Mouse (Mus musculus): ENCODE measurements around the gene H2-DMb2. TPM values are rescaled to one million over a fixed set of nuclear protein-coding genes. Genes with fewer than 3 reads are reported as not detected.

The H2-DMb2 gene
- polyA plus RNA-seq, 1 experiment from 2014 or later, result 0.23 TPM

GRCm38 (mm10) chr17:34120814-34121171 is 22.3 kb upstream of the H2-DMb2 start:
- DNase-seq (ENCODE audit: low spot score) (no peak), ATAC-seq (ENCODE audit: insufficient number of reproducible peaks, low FRiP score, low TSS enrichment, low read depth) (peak; percentile 22; the same call in 1 of the 2 replicates)
- H3K4me2 ChIP-seq (ENCODE audit: low read depth, severe bottlenecking), result peak overlapping the region; percentile 82
- peaks cover 20% of the 10 kb centered on the region for H3K36me3 ChIP-seq (ENCODE audit: control insufficient read depth, insufficient read depth, low read length)
- under 1% methylated on average over 31 of the region's 31 CpGs for WGBS
- H3K9ac ChIP-seq (ENCODE audit: low read length), result peak overlapping the region; percentile 98
- H3K4me3 ChIP-seq (ENCODE audit: low read depth, low read length), result peak overlapping the region; percentile 99
- H3K4me1 ChIP-seq (ENCODE audit: control insufficient read depth, insufficient read depth, low read length), result peaks cover 15% of the 10 kb centered on the region
- no peaks in the 10 kb centered on the region for H3K9me3 ChIP-seq (ENCODE audit: control insufficient read depth, low read length)
- H3K27ac ChIP-seq (replicated peaks; ENCODE audit: low read depth, low read length), result peak overlapping the region; percentile 100
- H3K27me3 ChIP-seq (ENCODE audit: control insufficient read depth, insufficient read depth, low read length), result no peaks in the 10 kb centered on the region

- peak overlapping the region; percentile 100 for H3K27ac ChIP-seq (replicated peaks; ENCODE audit: low read depth, low read length)
- H3K36me3 ChIP-seq (ENCODE audit: control insufficient read depth, insufficient read depth, low read length), result peaks cover 15% of the 10 kb centered on the region
- under 1% methylated on average over 35 of the region's 35 CpGs for WGBS
- H3K4me3 ChIP-seq (ENCODE audit: low read depth, low read length), result peak overlapping the region; percentile 99
- ATAC-seq (ENCODE audit: insufficient number of reproducible peaks, low FRiP score, low TSS enrichment, low read depth) (peak; percentile 55), DNase-seq (ENCODE audit: low spot score) (peak; percentile 91)
- H3K9me3 ChIP-seq (ENCODE audit: control insufficient read depth, low read length), result no peaks in the 10 kb centered on the region
- H3K9ac ChIP-seq (ENCODE audit: low read length), result peak overlapping the region; percentile 98
- H3K4me1 ChIP-seq (ENCODE audit: control insufficient read depth, insufficient read depth, low read length), result peaks cover 14% of the 10 kb centered on the region
- no peaks in the 10 kb centered on the region for H3K27me3 ChIP-seq (ENCODE audit: control insufficient read depth, insufficient read depth, low read length)
- peak overlapping the region; percentile 82 for H3K4me2 ChIP-seq (ENCODE audit: low read depth, severe bottlenecking)
These were observed 21.8 kb upstream of the H2-DMb2 start for GRCm38 (mm10) chr17:34121172-34121878.

- Histone ChIP-seq H3K27ac (replicated peaks; ENCODE audit: low read depth, low read length) (peak overlapping the region; percentile 100), H3K27me3 (ENCODE audit: control insufficient read depth, insufficient read depth, low read length) (no peaks in the 10 kb centered on the region), H3K4me1 (ENCODE audit: control insufficient read depth, insufficient read depth, low read length) (peaks cover 12% of the 10 kb centered on the region), H3K9ac (ENCODE audit: low read length) (peak overlapping the region; percentile 98), H3K36me3 (ENCODE audit: control insufficient read depth, insufficient read depth, low read length) (peaks cover 11% of the 10 kb centered on the region), H3K4me3 (ENCODE audit: low read depth, low read length) (peak overlapping the region; percentile 99), H3K4me2 (ENCODE audit: low read depth, severe bottlenecking) (peak overlapping the region; percentile 82), H3K9me3 (ENCODE audit: control insufficient read depth, low read length) (no peaks in the 10 kb centered on the region)
- WGBS, result 0% methylated on average over 8 of the region's 10 CpGs
- DNase-seq (ENCODE audit: low spot score) (peak; percentile 82), ATAC-seq (ENCODE audit: insufficient number of reproducible peaks, low FRiP score, low TSS enrichment, low read depth) (peak; percentile 10; the same call in 1 of the 2 replicates)
These were observed 21.3 kb upstream of the H2-DMb2 start for GRCm38 (mm10) chr17:34121879-34122187.

- 0% methylated on average over 64 of the region's 75 CpGs for WGBS
- Histone ChIP-seq H3K27me3 (ENCODE audit: control insufficient read depth, insufficient read depth, low read length) (no peaks in the 10 kb centered on the region), H3K27ac (replicated peaks; ENCODE audit: low read depth, low read length) (peak within 1 kb of the TSS; percentile 100), H3K4me1 (ENCODE audit: control insufficient read depth, insufficient read depth, low read length) (peaks cover 13% of the 10 kb centered on the region), H3K4me2 (ENCODE audit: low read depth, severe bottlenecking) (peak within 1 kb of the TSS; percentile 82), H3K9me3 (ENCODE audit: control insufficient read depth, low read length) (no peaks in the 10 kb centered on the region), H3K36me3 (ENCODE audit: control insufficient read depth, insufficient read depth, low read length) (peaks cover 6% of the 10 kb centered on the region; the same call in 1 of the 2 replicates), H3K4me3 (ENCODE audit: low read depth, low read length) (peak within 1 kb of the TSS; percentile 99), H3K9ac (ENCODE audit: low read length) (peak within 1 kb of the TSS; percentile 98)
- ATAC-seq (ENCODE audit: insufficient number of reproducible peaks, low FRiP score, low TSS enrichment, low read depth) (peak; percentile 35), DNase-seq (ENCODE audit: low spot score) (peak; percentile 98)
These were observed 20.7 kb upstream of the H2-DMb2 start, which contains the start of gene Brd2 for GRCm38 (mm10) chr17:34122188-34122984. Gene Brd2, minus strand, starts transcription at chr17:34122634.

- H3K4me1 ChIP-seq (ENCODE audit: control insufficient read depth, insufficient read depth, low read length), result peaks cover 18% of the 10 kb centered on the region
- DNase-seq (ENCODE audit: low spot score), result no peak
- H3K27ac ChIP-seq (replicated peaks; ENCODE audit: low read depth, low read length), result peak overlapping the region; percentile 100; the same call in 1 of the 2 replicates
- H3K9ac ChIP-seq (ENCODE audit: low read length), result peak overlapping the region; percentile 98
- H3K4me2 ChIP-seq (ENCODE audit: low read depth, severe bottlenecking), result peak overlapping the region; percentile 82
- H3K9me3 ChIP-seq (ENCODE audit: control insufficient read depth, low read length), result no peaks in the 10 kb centered on the region
- 3% methylated on average over 7 of the region's 7 CpGs for WGBS
- ATAC-seq (ENCODE audit: insufficient number of reproducible peaks, low FRiP score, low TSS enrichment, low read depth), result no peak
- peak overlapping the region; percentile 99 for H3K4me3 ChIP-seq (ENCODE audit: low read depth, low read length)
- H3K27me3 ChIP-seq (ENCODE audit: control insufficient read depth, insufficient read depth, low read length), result no peaks in the 10 kb centered on the region
- peaks cover 6% of the 10 kb centered on the region; the same call in 1 of the 2 replicates for H3K36me3 ChIP-seq (ENCODE audit: control insufficient read depth, insufficient read depth, low read length)
These were observed 20.0 kb upstream of the H2-DMb2 start for GRCm38 (mm10) chr17:34123111-34123510.

GRCm38 (mm10) chr17:34123518-34123917 is 19.6 kb upstream of the H2-DMb2 start:
- ATAC-seq (ENCODE audit: insufficient number of reproducible peaks, low FRiP score, low TSS enrichment, low read depth), result no peak
- peaks cover 20% of the 10 kb centered on the region for H3K4me1 ChIP-seq (ENCODE audit: control insufficient read depth, insufficient read depth, low read length)
- 19% methylated on average over 2 of the region's 2 CpGs for WGBS

GRCm38 (mm10) chr17:34124649-34125048 is 18.5 kb upstream of the H2-DMb2 start:
- H3K9me3 ChIP-seq (ENCODE audit: control insufficient read depth, low read length), result no peaks in the 10 kb centered on the region
- DNase-seq (ENCODE audit: low spot score) (no peak), ATAC-seq (ENCODE audit: insufficient number of reproducible peaks, low FRiP score, low TSS enrichment, low read depth) (no peak)
- H3K4me3 ChIP-seq (ENCODE audit: low read depth, low read length), result no peak overlapping the region
- no peaks in the 10 kb centered on the region for H3K27me3 ChIP-seq (ENCODE audit: control insufficient read depth, insufficient read depth, low read length)
- H3K4me1 ChIP-seq (ENCODE audit: control insufficient read depth, insufficient read depth, low read length), result peaks cover 28% of the 10 kb centered on the region
- WGBS, result 86% methylated on average over 6 of the region's 6 CpGs
- no peak overlapping the region for H3K27ac ChIP-seq (replicated peaks; ENCODE audit: low read depth, low read length)
- no peaks in the 10 kb centered on the region for H3K36me3 ChIP-seq (ENCODE audit: control insufficient read depth, insufficient read depth, low read length)
- H3K9ac ChIP-seq (ENCODE audit: low read length), result no peak overlapping the region
- H3K4me2 ChIP-seq (ENCODE audit: low read depth, severe bottlenecking), result no peak overlapping the region

More at GRCm38 (mm10) chr17:34123518-34123917, 19.6 kb upstream of the H2-DMb2 start:
- Histone ChIP-seq H3K4me2 (ENCODE audit: low read depth, severe bottlenecking) (peak overlapping the region; percentile 82), H3K9me3 (ENCODE audit: control insufficient read depth, low read length) (no peaks in the 10 kb centered on the region), H3K27ac (replicated peaks; ENCODE audit: low read depth, low read length) (peak overlapping the region; percentile 100; the same call in 1 of the 2 replicates), H3K36me3 (ENCODE audit: control insufficient read depth, insufficient read depth, low read length) (peaks cover 3% of the 10 kb centered on the region; the same call in 1 of the 2 replicates), H3K9ac (ENCODE audit: low read length) (peak overlapping the region; percentile 98), H3K4me3 (ENCODE audit: low read depth, low read length) (peak overlapping the region; percentile 99), H3K27me3 (ENCODE audit: control insufficient read depth, insufficient read depth, low read length) (no peaks in the 10 kb centered on the region)
- no peak for DNase-seq (ENCODE audit: low spot score)

GRCm38 (mm10) chr17:34126826-34127420 is 16.2 kb upstream of the H2-DMb2 start:
- Histone ChIP-seq H3K27ac (replicated peaks; ENCODE audit: low read depth, low read length) (no peak overlapping the region), H3K9me3 (ENCODE audit: control insufficient read depth, low read length) (no peaks in the 10 kb centered on the region), H3K27me3 (ENCODE audit: control insufficient read depth, insufficient read depth, low read length) (no peaks in the 10 kb centered on the region)

More at GRCm38 (mm10) chr17:34126826-34127420, 16.2 kb upstream of the H2-DMb2 start:
- 45% methylated on average over 9 of the region's 9 CpGs for WGBS
- Histone ChIP-seq H3K4me1 (ENCODE audit: control insufficient read depth, insufficient read depth, low read length) (peaks cover 28% of the 10 kb centered on the region), H3K36me3 (ENCODE audit: control insufficient read depth, insufficient read depth, low read length) (no peaks in the 10 kb centered on the region), H3K9ac (ENCODE audit: low read length) (no peak overlapping the region), H3K4me3 (ENCODE audit: low read depth, low read length) (no peak overlapping the region), H3K4me2 (ENCODE audit: low read depth, severe bottlenecking) (no peak overlapping the region)
- no peak for ATAC-seq (ENCODE audit: insufficient number of reproducible peaks, low FRiP score, low TSS enrichment, low read depth)
- DNase-seq (ENCODE audit: low spot score), result no peak
